Comparison of ENCODE assay signal across 8 mouse cellular contexts in the genomic region with DNA sequence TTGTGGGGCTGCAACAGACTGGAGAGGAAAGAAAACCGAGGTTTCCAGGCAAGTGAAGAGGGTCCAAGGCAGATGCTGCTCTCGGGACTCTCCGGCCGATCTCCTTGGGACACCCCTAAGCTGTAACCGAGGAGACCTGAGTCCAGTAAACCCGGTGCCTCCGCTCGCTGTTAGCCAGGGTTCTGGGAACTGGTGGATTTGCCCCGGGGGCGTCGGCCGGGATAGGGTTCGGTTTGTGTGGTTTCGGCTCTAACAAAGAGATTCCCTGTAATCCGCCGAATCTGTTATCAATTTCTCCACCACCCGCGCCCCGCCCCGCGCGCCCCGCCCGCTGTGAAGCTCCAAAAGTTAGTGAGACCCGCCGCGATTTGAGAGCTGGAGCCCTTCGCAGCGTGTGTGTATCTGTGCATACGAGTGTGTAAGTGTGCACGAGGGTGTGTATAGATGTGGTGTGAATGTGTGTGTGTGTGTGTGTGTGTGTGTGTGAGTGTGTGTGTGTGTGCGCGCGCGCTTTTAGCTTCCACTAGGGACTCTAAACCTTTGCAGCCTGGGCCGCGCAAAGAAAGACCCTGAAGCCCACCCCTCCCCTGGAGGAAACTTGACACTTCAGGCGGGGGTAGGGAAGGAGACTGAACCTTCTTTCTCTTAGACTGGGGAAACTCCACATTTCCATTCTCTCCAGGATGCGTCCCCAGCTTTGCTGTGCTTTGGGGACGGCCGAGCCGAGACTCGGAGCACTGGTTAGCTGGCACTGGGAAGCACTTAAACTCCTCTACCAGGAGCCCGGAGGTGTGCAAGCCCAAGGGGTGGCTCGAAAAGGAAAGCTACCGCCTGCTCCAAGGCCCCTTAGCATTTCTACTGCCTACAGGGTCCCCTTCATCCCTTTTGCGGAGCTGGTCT. TPM values are rescaled to one million over a fixed set of nuclear protein-coding genes. Genes with fewer than 3 reads are reported as not detected.
DNase-seq lines count a peak whose midpoint lies in the region; ATAC-seq and TF ChIP-seq lines count a peak whose summit lies in the region.

No protein-coding gene starts in this region.

- no peak for TF ChIP-seq POLR2A in olfactory bulb, adult 2 months (IDR thresholded peaks at IDR 0.05; ENCODE audit: insufficient read depth, low read depth, low read length)

- WGBS in limb, embryonic 13.5 days = under 1% methylated on average over 47 of the region's 47 CpGs
- 4% methylated on average over 47 of the region's 47 CpGs for WGBS in olfactory bulb, adult 2 months

- H3K36me3 ChIP-seq in limb, embryonic 13.5 days = peaks cover 12% of the 10 kb centered on the region

- peak; percentile 30 to 37 for DNase-seq in adrenal gland, adult 18-20 months (ENCODE audit: low spot score in 2 of 2)
- DNase-seq in adrenal gland, adult 8-10 months = no peak
- peak; percentile 22 for DNase-seq in right cerebral cortex, postnatal 25 days
- DNase-seq in right cerebral cortex, adult 18-20 months = no peak
- peak; percentile 43 to 55 for DNase-seq in gastrocnemius, postnatal 4 days (ENCODE audit: low spot score in 2 of 2)
- DNase-seq in frontal cortex, postnatal 25 days (ENCODE audit: low spot score in 2 of 2) = no peak

- peak overlapping the region; percentile 100 for H3K27ac ChIP-seq in limb, embryonic 13.5 days
- peak overlapping the region; percentile 36 for H3K27ac ChIP-seq in olfactory bulb, adult 2 months (ENCODE audit: insufficient read depth, low read depth, low read length)

- ATAC-seq in limb, embryonic 13.5 days (ENCODE audit: low FRiP score, low read depth) = peak; percentile 45

- peaks cover 40% of the 10 kb centered on the region for H3K4me1 ChIP-seq in limb, embryonic 13.5 days
- H3K4me1 ChIP-seq in olfactory bulb, adult 2 months (ENCODE audit: control insufficient read depth, insufficient read depth, low read length) = peaks cover 18% of the 10 kb centered on the region

- H3K4me3 ChIP-seq in limb, embryonic 13.5 days = peak overlapping the region; percentile 89
- peak overlapping the region; percentile 52 for H3K4me3 ChIP-seq in olfactory bulb, adult 2 months (ENCODE audit: insufficient read depth, low read depth, low read length)

- peak overlapping the region; percentile 90 for H3K4me2 ChIP-seq in limb, embryonic 13.5 days (replicated peaks)

- H3K9me3 ChIP-seq in limb, embryonic 13.5 days = no peaks in the 10 kb centered on the region

- no peaks in the 10 kb centered on the region for H3K27me3 ChIP-seq in limb, embryonic 13.5 days

- H3K9ac ChIP-seq in limb, embryonic 13.5 days = peak overlapping the region; percentile 99

- TF ChIP-seq CTCF in olfactory bulb, adult 2 months (IDR thresholded peaks at IDR 0.05; ENCODE audit: insufficient read depth, low read depth, low read length) = no peak

RNA-seq across cellular contexts. Expression of a gene that starts 5.1 kb away (rescaled TPM):
- total RNA-seq in adrenal gland, adult 18-20 months (2021) = 10 to 100 TPM; 29.2 to 37.4 TPM
- 10 to 100 TPM; 51.7 to 61.5 (median 56.7) TPM for total RNA-seq in adrenal gland, adult 8-10 months (2022)
- 10 to 100 TPM; 20.4 to 22.3 TPM for total RNA-seq in gastrocnemius, postnatal 4 days (2021)
- polyA plus RNA-seq in limb, embryonic 13.5 days (2015; fragmentation: Nextera tagmentation; extraction: Ambion mirVana) = 137 and 154 TPM in 2 replicates
- polyA plus RNA-seq in olfactory bulb, adult 2 months (2012; ENCODE audit: insufficient read depth, insufficient read length, low replicate concordance, missing spikeins) = not detected in 2 replicates

Comparison
In these comparisons a context has a peak if more than half of its experiments do, and no peak if none do; other contexts are left out.
1. DNase-seq: peak in adrenal gland, adult 18-20 months (2 of 2), right cerebral cortex, postnatal 25 days (single experiment) and gastrocnemius, postnatal 4 days (2 of 2); none in adrenal gland, adult 8-10 months (single experiment), right cerebral cortex, adult 18-20 months (single experiment) and frontal cortex, postnatal 25 days (0 of 2).